Mouse (Mus musculus) retina, postnatal 7 days (tissue): ENCODE results near the gene Emx2.

Experiments used
- DNase-seq: peaks from one replicate; pipeline ENCODE4 v3.0.0-alpha.2; 2012; ENCODE audit warnings: low read depth, low spot score

Emx2 gene

DNA sequence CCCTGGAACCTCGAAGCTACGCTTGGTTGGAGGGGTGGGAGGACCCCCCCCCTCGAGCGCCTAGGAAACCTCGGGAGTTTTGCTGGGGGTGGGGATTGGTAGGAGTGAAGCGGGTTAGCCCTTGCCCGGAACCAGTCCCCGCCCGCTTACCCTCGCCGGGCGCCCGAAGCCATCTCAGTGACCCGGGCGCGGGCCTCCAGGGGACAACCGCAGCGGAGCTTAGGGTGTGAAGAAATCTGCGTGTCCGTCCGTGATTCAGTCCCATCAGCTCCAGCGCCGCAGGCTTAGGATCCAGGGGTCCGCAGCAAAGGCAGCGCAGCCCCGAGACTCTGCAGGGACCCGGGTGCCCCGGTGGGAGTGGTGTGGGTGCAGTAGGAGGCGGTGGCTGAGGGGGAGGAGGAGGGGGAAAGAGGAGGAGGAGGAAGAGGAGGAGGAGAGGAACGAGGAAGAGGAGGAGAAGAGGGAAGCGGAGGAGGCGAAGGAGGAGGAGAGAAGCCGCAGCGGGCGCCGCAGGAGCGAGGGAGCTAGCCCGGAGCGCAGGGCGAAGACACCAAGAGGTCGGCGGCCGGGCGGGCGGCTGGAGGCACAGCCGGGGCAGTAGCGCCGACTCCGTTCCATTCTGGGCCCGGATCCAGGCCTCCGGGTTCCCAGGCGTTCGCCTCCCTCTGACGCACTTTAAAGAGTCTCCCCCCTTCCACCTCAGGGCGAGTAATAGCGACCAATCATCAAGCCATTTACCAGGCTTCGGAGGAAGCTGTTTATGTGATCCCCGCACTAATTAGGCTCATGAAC, at the start of gene Emx2:
Emx2 (plus strand) TSS at position 422 of the 792 bp plus-strand sequence.
- DNase-seq = no peak

DNA sequence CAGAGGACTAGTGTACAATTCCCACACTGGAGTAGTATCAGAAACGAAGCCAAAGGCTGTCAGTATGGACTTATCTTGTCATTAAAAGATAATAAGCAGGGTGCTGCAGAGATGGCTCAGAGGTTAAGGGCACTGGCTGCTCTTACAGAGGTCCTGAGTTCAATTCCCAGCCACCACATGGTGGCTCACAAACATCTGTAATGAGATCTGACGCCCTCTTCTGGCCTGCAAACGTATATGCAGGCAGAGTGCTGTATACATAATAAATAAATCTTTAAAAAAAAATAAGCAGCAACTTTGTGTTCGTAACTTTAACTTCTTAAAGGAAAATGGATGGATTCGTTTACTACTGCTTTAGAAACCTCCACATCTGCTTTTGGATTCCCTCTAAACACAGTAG, 44.0 kb upstream of the Emx2 start:
- DNase-seq = no peak

DNA sequence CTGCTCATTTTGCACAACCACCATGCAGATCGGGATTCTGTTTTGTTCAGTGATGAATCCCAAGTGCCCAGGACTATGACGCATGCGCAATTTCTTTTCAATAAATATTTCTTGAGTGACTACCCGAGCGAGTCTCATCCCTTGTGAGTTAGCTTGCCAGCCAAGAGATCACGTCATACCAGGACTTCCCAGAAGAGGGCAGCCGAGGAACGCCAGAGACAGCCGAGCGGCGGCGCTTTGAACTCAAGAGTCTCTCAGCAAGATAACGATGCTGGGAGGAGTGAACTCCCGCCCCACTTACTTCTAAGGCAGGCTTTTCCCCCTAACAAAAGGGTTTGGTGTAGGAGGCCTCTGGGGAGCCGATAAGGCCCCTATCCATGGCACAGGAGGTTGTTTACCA, 40.1 kb upstream of the Emx2 start:
- peak; percentile 76 for DNase-seq

DNA sequence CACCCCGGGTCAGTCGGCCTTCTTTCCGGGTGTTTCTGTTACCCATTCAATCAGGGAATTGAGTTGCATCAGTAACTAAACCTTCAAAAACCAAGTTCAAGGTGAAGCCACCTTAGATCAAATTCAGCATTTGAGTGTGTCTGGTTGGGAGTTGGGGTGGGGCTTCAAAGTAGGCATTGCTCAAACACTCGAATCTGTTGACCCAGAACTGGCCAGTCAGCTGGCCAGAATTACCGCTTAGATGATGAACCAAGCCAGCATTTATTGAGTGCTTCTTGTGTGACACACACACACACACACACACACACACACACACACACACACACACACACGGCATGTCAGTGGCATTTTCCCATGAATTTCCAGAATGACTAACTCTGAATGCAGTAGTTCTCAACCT, 39.5 kb upstream of the Emx2 start:
- DNase-seq = no peak

DNA sequence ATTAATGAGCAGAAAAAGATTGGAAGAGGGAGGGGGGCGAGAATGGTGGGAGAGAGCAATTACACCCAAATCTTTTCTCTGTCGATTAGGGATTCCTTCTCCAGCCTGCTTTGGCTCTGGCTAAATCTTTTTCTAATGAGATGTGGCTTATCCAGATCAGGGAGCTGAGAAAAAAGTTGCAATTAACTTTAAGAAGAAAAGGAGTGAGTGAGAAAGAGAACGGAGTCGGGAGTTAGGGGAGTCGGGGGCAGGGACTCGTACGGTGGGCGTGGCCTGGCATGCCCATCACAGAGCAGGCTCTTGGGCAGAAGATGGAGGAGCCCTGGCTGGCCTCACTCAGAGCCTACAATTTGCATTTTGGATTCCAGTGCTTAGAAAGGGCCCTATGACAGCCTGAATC, 35.8 kb upstream of the Emx2 start:
- no peak for DNase-seq

DNA sequence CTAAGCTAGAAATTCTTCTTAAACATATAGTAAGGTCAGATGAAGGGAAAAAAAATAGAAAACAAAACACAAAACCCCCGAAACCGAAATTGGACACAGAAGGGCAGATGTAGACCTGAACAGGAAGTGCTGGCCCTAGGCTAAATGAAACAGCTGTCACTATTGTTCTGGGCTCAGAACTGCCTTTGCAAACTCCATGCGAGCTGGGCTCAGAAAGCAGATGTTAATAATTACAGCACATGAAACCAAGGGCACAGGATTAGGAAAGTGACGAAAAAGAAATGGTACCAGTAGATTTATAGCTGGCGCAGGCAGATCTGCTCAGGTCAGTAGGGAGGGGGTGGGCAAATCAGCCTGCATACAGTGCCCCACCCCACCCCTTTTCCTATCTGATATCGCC, 34.5 kb upstream of the Emx2 start:
- no peak for DNase-seq

DNA sequence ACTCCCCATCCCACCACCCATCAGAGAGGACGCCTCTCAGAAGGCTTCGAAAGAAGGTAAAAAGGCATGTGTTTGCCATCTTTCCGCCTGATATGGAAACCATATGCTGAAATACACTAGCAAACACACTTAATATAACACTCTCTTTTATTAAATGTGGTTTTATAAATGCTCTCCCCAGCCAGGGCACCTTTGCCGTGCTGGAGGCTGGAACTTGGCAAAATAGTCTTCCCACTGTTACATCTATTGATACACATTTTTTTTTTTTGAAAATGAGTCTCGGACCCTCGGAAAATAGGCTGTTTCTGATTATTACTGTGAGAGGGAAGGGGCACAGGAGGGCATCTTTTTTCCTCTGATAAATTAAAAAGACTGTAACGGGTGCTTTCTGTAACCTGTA, 33.2 kb upstream of the Emx2 start:
- DNase-seq = no peak

DNA sequence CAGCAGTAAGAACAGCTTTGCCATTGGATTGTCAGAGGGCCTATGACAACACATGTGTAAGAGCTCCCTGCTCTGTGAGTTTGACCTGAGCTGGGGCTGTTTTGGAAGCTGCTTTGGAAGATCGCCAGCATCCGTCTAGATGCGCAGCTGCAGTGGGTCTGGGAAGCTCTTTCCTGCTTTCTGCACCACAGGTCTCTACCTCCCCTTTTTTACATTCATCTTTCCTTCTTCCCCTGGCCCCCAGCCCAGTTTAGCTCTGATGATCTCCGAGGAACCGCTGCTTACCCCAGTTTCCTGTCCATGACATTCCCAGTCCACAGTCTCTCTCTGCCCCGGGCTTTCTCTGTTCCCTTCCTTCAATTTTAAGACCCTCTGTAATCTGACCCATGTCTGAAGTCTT, 25.9 kb upstream of the Emx2 start:
- DNase-seq = no peak

DNA sequence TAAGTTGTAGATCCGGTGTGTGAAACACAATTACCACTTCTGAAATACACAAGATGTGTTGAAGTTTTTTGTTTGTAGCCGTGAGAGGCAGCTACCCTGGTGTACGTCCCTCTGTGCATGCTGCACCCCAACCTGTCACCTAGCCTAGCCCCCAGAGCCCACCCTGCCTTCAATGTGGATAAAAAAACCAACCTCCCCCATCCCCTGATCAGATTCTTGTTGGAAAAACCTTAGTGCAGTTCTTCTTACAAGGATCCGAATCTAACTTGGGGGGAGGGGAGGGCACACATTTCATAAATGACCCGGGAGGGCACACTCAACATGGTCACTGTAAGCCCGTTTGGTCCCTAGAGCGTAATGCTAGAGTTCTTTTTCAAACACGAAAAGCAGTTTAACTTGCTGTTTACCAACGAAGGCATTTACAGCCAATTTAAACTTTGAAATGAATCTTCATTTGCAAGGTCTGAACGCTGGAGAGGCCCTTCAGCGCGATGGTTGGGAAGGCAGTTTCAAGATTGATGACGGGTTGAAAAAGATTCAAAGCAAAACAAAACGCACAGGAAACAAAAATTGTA, 7.5 kb upstream of the Emx2 start:
- DNase-seq = no peak

DNA sequence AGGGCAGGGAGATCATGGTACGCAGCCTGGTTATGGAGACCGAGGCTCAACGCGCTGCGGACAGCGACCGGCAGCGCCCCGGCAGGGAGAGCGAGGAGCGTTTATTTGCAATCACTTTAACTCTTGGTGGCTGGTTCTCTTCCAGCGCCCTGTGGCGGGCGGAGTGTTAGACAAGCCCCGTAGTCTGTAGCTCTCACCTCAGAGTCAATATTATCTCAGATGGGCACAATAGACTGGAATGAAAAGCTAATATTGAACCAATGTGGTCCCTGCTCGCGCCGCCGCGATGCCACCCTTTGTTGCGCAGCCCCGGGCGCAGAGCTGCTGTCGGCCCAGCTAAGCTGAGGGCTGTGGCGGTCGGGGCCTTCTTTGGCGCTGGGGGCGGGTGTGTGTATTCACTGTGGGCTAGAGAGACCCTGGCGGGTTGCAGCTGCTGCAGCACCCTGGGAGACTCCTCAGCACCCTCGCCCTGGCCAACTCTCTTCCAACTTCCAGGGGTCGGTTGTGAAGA, 6.7 kb upstream of the Emx2 start:
- DNase-seq = no peak

DNA sequence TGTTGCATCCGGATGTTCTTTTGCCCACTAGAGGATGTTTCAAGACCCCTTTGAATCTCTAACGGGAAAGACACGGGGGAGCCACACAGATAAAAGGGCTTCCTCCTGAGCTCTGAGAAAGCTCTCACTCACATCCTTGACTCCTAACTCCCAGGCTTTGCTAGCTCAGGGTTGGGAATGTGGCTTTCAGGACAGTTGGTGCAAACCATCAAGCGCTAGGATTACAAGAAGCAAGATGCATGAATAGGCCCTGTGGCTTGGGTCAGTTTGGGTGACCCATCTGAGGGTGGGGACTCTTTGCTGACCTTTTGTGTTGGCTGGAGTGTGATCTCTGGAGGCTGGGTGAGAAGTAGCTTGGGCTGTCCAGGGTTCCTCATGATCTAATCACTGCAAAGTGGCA, 5.9 kb upstream of the Emx2 start:
- DNase-seq = no peak

DNA sequence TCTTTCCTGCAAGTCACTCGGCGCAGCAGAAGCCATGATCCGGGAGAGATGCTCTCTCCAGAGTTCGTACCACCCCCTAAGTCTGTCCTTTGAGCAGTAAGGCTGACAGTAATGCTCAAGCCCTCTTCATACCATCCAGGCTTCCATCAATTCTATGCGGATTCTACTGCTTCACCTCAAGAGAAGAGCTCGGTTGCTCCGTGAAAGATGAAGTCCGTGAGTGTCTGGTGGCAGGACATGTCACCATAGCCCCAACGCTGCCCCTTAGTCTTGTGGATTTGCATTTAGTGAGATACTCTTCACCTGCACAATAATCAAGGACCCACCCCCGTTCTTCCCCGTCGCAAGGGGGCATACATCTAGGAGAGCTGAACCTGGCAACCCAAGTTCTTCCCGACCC, 4.6 kb upstream of the Emx2 start:
- no peak for DNase-seq

DNA sequence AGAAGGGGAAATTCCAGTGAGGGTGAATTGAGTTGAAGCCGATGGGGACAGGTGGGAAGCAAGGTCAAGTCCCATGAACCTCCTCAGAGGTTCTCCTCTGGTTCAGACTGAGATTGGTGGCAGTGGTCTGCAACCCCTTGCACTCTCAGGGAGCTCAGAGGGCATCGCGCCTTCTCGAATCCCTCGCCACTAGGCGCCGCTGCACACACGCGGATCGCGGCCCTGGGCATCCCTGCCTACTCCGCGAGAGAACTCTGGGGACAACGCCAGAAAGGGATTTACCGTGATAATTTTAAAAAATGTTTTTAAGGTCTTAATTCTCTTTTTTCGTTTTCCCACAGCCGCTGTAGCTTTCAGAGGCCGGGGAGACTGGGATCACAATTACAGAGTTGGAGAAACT, 4.0 kb upstream of the Emx2 start:
- peak; percentile 69 for DNase-seq

DNA sequence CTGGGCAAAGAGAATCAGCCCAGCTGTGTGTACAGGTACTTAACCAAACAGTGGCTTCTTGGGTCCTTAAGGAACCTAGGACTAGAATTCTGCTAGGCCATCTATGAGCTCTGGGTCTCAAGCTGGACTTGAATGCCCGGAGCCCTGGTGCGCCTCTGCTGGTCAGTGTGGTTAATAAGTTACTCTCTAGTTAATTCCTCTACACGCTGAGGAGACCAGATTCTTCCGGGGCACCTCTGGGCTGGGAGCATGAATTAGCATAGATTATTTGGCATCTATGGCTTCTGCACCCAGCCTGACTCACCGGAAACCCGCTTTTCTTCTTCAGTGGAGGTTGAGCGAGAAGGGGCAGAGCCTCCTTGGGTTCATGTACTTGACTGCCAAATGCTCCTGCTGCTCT, 2.5 kb upstream of the Emx2 start:
- DNase-seq = no peak

DNA sequence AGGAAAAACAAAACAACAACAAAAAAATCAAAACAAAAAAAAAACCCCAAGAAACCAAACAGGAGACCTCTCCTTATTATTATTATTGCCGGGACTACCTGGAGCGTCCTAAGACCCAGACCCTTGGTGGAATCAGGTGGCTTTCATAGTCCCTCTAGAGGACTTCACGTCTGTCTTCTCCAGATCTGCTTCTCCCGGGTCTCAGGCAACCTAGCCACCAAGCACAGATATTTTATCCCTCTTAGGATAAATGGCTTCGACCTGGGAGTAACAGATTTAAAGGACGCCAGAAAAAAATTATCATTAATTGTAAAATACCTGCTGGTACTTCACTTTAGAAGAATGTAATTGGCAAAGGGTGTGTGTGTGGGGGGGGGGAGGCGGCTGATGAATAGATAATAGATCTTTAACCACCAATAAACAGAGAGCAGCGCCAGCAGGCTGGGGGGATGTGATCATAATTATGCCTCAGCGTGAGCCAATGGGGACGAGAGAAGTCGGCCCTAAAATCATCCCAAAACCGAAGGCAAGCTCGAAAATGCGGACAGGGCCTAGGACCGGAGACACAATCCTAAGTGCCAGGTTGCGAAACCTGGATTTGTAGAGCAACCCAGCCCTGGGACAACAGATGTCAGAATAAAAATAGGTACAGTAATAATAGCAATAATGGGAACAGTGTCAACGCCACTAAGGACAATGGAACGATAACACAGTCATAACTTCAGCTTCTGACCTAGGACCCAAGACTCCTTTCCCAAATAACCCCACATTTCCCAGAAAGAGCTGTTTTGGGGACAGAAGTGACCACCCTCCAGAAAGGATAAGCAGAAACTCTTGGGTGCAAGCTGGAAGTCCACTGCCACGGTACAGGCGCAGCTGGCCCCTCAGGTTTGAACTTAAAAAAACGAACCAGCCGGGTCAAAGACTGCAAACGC, 894 bp upstream of the Emx2 start:
- DNase-seq = no peak

DNA sequence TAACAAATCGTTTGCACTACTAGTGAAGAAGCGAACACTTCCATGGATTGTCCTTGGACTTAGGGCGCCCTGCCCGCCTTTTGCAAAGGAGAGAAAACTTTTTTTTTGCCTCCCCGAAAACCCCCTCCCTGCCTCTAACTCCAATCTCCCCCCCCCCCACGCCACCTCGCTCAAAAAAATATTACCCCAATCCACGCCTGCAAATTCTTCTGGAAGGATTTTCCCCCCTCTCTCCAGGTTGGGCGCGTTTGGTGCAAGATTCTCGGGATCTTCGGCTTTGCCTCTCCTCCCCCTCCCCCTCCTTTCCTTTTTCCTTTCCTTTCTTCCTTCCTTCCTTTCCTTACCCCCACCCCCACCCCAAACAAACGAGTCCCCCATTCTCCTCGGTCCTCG, 567 bp downstream of the Emx2 start:
- no peak for DNase-seq

DNA sequence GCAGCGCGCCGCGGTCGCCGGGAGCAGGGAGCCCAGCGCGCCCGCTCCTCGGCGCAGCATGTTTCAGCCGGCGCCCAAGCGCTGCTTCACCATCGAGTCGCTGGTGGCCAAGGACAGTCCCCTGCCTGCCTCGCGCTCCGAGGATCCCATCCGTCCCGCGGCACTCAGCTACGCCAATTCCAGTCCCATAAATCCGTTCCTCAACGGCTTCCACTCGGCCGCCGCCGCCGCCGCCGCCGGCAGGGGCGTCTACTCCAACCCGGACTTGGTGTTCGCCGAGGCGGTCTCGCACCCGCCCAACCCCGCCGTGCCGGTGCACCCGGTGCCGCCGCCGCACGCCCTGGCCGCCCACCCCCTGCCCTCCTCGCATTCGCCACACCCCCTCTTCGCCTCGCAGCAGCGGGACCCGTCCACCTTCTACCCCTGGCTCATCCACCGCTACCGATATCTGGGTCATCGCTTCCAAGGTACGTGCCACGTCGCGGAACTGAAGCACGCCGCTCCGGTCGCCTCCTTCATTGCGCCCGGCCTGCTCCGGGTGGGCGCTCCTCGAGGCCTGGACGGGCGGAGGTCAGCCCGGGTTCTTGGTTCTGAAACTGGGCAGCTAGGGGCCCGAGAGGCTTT, 1.1 kb downstream of the Emx2 start:
- no peak for DNase-seq

DNA sequence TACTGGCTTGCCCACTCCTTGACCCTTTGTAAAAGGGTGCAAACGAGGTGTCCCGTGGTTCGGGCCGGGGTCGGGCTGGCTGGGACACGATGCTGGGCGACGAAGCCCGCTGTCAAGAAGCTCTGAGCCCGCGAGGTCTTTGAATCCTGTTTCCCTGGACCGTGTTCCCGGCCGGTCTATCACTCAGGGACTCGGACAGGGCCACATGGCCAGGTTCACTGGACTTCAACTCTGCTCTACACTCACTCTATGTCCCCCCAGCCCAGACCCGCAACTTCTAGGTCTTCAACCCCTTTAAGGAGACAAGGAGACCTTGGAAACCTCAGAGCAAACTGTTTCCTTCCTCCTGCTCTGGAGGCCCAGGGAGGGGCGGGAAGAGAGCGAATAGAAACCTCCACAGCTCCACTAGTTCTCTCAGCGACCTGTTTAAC, 1.7 kb downstream of the Emx2 start:
- DNase-seq = no peak

DNA sequence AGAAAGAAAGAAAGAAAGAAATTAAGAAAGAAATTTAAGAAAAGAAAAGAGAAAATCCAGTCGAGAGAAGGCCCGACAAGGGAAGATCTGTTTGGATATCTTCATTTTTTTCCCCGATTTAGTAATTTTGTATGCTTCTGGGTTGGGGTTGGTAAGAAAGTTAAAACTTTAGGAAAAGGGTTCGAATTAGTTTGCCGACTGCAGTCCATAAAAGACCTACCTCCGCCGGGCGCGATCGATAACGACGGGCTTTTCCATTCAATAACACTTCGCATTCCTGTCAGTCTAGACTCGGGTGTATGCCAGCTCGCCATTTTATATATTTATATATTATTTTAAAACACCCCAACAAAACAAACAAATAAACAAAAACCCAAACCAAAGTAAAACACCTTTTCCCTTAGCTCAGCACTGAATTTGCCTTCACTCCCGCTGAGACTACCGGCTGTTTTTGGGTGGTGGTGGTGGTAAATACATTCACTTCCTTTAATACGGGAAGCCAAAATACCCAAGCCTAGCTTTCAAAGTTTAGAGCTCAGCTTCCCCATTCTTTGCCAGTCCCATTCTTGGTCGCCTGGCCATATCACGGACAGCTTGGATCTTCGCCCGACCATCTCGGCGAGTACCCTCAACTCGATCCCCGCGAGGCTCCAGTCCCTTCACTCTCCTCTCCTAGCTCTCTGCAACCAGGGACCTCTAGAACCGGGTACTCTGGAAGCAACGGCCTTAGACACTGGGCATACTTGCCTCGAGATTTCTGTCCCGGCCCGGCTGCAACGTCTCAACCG, 2.4 kb downstream of the Emx2 start:
- no peak for DNase-seq

DNA sequence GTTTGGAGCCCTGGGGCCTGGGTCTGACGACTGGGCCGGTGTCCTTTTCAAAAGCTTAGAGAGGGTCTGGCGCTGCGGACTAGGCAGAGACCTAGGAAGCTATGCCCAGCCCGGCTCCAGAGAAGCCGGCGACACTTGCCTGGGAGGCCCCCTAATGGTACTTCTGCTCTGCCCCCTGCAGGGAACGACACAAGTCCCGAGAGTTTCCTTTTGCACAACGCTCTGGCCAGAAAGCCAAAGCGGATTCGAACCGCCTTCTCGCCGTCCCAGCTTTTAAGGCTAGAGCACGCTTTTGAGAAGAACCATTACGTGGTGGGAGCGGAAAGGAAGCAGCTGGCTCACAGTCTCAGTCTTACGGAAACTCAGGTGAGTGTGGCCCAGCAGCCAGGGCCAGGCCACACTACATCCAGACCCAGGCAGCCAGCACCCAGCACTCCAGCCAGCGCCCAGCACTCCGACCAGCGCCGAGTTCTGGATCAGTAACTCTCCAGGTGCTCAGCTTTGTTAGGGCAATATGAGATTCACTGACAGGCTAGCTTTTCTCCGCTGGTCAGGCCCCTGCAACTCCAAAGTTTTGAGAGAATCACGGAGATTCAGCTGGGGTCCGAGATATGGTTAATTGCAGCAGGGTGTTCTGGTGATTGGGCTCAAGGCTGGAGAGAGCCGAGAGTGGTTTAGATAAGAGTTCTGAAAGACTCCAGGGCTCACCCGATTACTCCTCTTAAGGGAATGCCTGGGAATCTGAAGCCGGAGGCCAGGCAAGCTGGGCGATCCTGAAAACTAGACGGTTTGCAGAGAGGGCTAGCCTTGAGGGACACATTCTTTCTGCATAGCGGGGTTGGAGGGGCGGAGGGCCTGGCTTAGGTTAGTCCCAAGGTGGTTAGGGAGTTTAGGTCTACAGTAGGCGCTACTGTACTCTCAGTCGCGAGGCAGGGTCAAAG, 3.6 kb downstream of the Emx2 start:
- no peak for DNase-seq
